Mouse (Mus musculus) thymus, adult 2 months (tissue): ENCODE measurements around the gene Vps39.

Experiments
- CTCF ChIP-seq: fragments of 200-500 bp; IDR thresholded peaks from 2 replicates; pipeline ENCODE4 v1.5.1; 2012; ENCODE audit warnings: mild to moderate bottlenecking, control low read depth, low read length, moderate library complexity, borderline replicate concordance; ENCODE audit not compliant: control insufficient read depth, poor library complexity, insufficient read depth; ENCODE audit errors: extremely low read depth
- POLR2A ChIP-seq: fragments of 200-500 bp; IDR thresholded peaks from 2 replicates; pipeline ENCODE4 v1.6.1; 2012; ENCODE audit warnings: mild to moderate bottlenecking, low read length, control low read depth, moderate library complexity; ENCODE audit not compliant: control insufficient read depth, poor library complexity, insufficient read depth; ENCODE audit errors: extremely low read depth

DNA sequence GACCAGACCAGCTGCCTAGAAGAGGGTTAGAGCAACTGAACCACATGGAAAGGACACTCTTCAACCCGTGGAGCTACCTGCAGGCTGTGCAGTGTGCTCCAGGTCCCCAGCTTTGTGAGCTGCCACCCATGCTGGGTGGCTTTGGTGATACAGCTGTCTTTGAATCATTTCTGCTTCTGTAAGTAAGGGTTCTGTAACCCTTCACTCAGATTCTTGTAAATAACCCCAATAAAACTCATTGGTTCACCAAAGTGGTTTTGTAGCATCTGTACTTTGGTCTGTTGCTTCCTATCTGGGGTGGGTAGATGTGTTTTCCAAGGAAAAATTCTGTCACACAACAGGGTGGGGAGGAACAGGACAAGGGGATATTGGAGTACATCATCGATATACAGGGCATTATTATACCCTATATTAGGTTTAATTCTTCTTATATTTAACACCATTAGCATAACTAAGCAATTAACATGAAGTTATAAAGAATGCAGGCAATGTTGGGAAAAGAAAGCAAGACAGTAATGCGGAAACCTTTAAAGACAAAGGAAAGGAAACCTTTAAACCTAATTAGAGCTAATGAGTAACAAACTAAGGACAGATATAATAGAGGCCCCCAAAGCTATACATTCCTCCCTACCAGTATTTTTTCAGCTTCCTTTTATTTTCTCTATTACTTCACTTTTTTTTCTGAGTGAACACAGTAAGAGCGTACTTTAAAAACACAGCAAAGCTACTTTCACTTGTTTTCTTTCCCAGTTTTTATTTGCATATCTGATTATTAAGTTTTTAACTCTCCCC is 14.7 kb upstream of the Vps39 start:
- TF ChIP-seq CTCF (no peak), POLR2A (no peak)
